Mouse (Mus musculus) kidney, adult 2 months (tissue): Measurements from ENCODE around the gene Sytl1.

Experiments
- CTCF ChIP-seq: fragments of 200-500 bp; conservative IDR thresholded peaks from 2 replicates; pipeline ENCODE4 v1.5.1; 2011; ENCODE audit warnings: low read depth, mild to moderate bottlenecking, control low read depth, low read length, moderate library complexity, mixed read lengths; ENCODE audit not compliant: insufficient read depth, insufficient read length
- POLR2A ChIP-seq: fragments of 200-500 bp; IDR thresholded peaks from one replicate; pipeline ENCODE4 v1.6.1; 2011; ENCODE audit warnings: low read depth, low read length, control low read depth

- no peak for TF ChIP-seq CTCF
- no peak for TF ChIP-seq POLR2A
Measured at GRCm38 (mm10) chr4:133263756-133264155, 843 bp upstream of the Sytl1 start.
